Mouse (Mus musculus) right cerebral cortex, postnatal 4 days (tissue): Measurements from ENCODE around the gene Nolc1.

Experiments used
- DNase-seq: peaks from one replicate; pipeline ENCODE4 v3.0.0-alpha.2; 2022

Nolc1 gene

GRCm38 (mm10) chr19:46042476-46043011, 33.1 kb upstream of the Nolc1 start:
- peak; percentile 52 for DNase-seq

GRCm38 (mm10) chr19:46043380-46043779, 32.3 kb upstream of the Nolc1 start:
- no peak for DNase-seq

GRCm38 (mm10) chr19:46044271-46044992, 31.2 kb upstream of the Nolc1 start, which contains the start of gene Pprc1:
Gene Pprc1 (plus strand): TSS chr19:46044886.
- no peak for DNase-seq

GRCm38 (mm10) chr19:46044993-46045695, 30.5 kb upstream of the Nolc1 start, which contains the start of gene Ldb1:
Gene Ldb1 (minus strand): TSS chr19:46045214.
- DNase-seq, result peak; percentile 79

GRCm38 (mm10) chr19:46045696-46046311, 29.9 kb upstream of the Nolc1 start:
- DNase-seq, result peak; percentile 58

GRCm38 (mm10) chr19:46046621-46047025, 29.0 kb upstream of the Nolc1 start:
- DNase-seq, result no peak

GRCm38 (mm10) chr19:46047426-46047825, 28.2 kb upstream of the Nolc1 start:
- no peak for DNase-seq

- DNase-seq, result no peak
Observed at GRCm38 (mm10) chr19:46049129-46049528, 26.5 kb upstream of the Nolc1 start.

GRCm38 (mm10) chr19:46050462-46050861, 25.2 kb upstream of the Nolc1 start:
- DNase-seq, result no peak

- no peak for DNase-seq
Observed at GRCm38 (mm10) chr19:46055752-46056387, 19.8 kb upstream of the Nolc1 start.

- peak; percentile 86 for DNase-seq
Observed at GRCm38 (mm10) chr19:46056388-46056946, 19.2 kb upstream of the Nolc1 start.

GRCm38 (mm10) chr19:46056947-46057607, 18.6 kb upstream of the Nolc1 start:
- peak; percentile 79 for DNase-seq

- no peak for DNase-seq
Observed at GRCm38 (mm10) chr19:46058466-46058865, 17.2 kb upstream of the Nolc1 start.

- no peak for DNase-seq
Observed at GRCm38 (mm10) chr19:46060845-46061244, 14.8 kb upstream of the Nolc1 start.

GRCm38 (mm10) chr19:46068054-46068453, 7.6 kb upstream of the Nolc1 start:
- DNase-seq, result no peak

- DNase-seq, result no peak
Observed at GRCm38 (mm10) chr19:46073285-46073684, 2.4 kb upstream of the Nolc1 start.

GRCm38 (mm10) chr19:46074266-46074665, 1.4 kb upstream of the Nolc1 start:
- no peak for DNase-seq

- no peak for DNase-seq
Observed at GRCm38 (mm10) chr19:46078535-46078934, 2.9 kb downstream of the Nolc1 start.

GRCm38 (mm10) chr19:46085185-46085584, 9.5 kb downstream of the Nolc1 start:
- no peak for DNase-seq

- DNase-seq, result peak; percentile 72
Observed at GRCm38 (mm10) chr19:46086337-46086736, 10.7 kb downstream of the Nolc1 start.

- DNase-seq, result no peak
Observed at GRCm38 (mm10) chr19:46087871-46088270, 12.2 kb downstream of the Nolc1 start.

GRCm38 (mm10) chr19:46091641-46092040, 16.0 kb downstream of the Nolc1 start:
- no peak for DNase-seq
